Mouse (Mus musculus): ENCODE data around the gene Dgkh.

Gene Dgkh

DNA sequence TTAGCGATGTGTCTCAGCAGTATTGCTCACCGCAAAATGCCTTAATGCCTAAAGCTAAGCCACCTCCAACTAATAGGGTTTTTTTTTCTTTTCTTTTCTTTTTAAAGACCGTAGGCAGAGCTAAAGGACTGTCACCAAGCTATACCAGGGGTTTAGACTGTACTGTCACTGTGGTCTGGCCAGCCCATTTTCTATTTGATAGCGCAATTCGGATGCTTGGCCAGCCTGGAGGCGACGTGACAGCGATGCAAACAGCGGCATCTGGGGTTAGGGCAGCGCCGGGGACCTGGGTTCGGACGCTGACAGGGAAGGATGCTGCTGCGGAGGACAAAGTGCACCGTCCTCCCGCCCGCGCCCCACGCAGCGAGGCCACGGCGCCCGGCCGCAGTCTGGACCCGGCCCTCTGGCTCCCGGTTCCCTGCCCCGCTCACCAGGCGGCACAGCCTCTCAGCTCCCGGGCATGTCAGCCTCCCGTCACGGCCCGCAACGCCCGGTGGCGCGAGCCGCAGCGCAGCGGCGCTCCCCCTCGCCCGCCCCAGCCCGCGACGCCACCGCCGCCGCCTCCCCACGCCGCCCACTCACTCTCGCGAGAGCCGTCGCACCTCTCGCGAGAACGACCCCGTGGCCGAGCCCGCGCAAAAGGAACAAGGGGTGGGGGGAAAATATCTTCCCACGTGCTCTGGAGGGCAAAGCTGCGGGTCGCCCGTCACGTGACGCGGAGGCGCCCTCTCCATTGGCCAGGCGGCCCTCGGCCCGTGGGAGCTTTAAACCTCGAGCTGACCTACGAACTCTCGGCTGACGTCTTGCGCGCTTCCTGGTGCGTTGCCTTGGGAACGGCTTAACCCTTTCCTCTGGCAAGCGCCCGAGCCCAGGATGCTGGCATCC is 196.1 kb downstream of the Dgkh start, which contains the start of gene Akap11:
Akap11 (minus strand) TSS at position 528 of the 885 bp plus-strand sequence.
- peak; percentile 85 for DNase-seq (ENCODE audit: low spot score)

DNA sequence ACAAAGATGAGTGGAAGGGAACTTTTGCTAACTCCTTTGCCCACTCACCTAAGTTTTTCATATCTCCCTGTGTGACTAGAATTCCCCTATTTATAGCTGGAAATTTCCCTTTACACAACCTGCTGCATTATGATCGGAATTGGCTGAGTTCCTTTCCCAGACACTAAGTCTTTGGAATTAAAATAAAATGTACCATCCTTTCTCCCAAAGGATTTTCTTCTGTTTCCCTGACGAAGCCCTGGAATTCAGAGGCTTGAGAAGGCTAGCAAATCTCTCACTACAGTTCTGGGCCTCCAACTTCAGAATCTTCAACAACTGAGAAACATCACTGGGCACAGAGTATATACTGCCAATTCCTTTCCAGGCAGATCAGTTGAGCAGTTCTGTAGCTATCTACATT is 197.2 kb downstream of the Dgkh start:
- DNase-seq (ENCODE audit: low spot score): no peak

GRCm38 (mm10) chr14:78534651-78535050 is 197.9 kb downstream of the Dgkh start:
- no peak for DNase-seq (ENCODE audit: low spot score)

GRCm38 (mm10) chr14:78533701-78534100 is 198.9 kb downstream of the Dgkh start:
- no peak for DNase-seq (ENCODE audit: low spot score)

DNA sequence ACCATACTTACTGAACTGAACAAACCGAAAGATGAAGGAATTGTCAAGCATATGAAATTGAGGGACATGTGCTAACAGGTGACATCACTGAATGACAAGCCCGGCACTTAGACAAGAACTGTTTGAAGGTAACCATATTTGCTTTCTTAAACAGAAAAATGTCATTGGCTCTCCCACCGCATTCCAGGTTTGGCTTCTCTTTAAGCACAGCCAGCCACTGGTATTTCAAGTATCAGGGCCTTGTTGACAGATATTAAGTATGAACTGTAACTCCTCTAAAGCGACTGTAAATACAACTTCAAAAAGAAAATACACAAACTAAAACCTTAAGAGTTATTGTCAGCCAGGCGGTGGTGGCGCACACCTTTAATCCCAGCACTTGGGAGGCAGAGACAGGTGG is 200.2 kb downstream of the Dgkh start:
- no peak for DNase-seq (ENCODE audit: low spot score)

GRCm38 (mm10) chr14:78530256-78530655 is 202.3 kb downstream of the Dgkh start:
- DNase-seq (ENCODE audit: low spot score): no peak

GRCm38 (mm10) chr14:78528461-78529425 is 203.8 kb downstream of the Dgkh start:
- DNase-seq (ENCODE audit: low spot score): no peak

DNA sequence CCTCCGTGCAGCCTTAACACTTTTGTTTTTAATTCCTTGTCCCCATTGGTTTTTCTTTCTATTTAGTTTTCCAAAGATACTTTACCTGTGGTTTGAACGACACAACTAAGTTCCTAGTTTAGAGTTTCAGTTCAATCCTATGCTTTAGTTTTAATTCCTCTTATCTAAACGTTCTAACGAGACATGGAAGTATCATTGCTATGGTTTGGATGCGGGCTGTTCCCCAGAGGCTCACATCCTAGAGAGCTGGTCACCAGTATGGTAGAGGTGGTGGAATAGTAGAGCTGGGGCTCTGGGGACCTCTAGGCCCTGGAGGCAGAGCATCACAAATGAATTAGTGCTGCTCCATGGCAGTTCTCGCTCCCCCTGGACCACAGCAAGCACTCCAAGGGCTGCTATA is 205.7 kb downstream of the Dgkh start:
- no peak for DNase-seq (ENCODE audit: low spot score)

- DNase-seq (ENCODE audit: low spot score): no peak
Measured at GRCm38 (mm10) chr14:78526475-78526874, 206.1 kb downstream of the Dgkh start.

GRCm38 (mm10) chr14:78525611-78526457 is 206.7 kb downstream of the Dgkh start:
- no peak for DNase-seq (ENCODE audit: low spot score)

GRCm38 (mm10) chr14:78525059-78525458 is 207.5 kb downstream of the Dgkh start:
- DNase-seq (ENCODE audit: low spot score): no peak

GRCm38 (mm10) chr14:78510713-78511112 is 221.9 kb downstream of the Dgkh start:
- DNase-seq (ENCODE audit: low spot score): no peak

DNA sequence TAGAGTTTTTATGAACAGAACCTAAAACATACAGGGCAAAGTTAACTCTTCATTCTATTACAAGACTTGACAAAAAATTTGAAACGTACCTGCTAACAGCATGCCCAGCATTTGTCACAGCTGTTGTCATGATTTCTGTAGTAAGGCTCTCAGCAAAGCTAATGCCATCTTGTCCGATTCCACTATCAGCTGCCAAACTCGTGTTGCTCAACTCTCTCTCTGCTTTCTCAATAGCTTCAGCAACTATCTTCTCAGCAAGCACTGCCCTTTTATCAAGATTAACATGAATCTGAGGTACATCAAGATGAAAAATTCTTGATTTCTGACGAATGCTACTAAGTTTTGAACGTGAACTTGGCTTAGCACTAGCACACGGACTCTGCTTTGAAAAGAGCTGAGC is 222.8 kb downstream of the Dgkh start:
- DNase-seq (ENCODE audit: low spot score): no peak
